13 mouse cellular contexts compared by ENCODE assay signal in genomic region chr6:52531366-52532143, GRCm38 (mm10).
DNase-seq lines count a peak whose midpoint lies in the region; ATAC-seq lines count a peak whose summit lies in the region.
"Had no signal": no experiment of that assay in that cellular context is flagged by ENCODE, and none has a peak within 500 bp of the region (broad histone marks: within the 10 kb centered on the region; RNA-seq: fewer than 3 reads in every experiment).

No protein-coding gene starts in this region.

- intact Hi-C loops in left cerebral cortex, postnatal 4 days (cut with DNase I), result no loop called here

- 0 out of 2 replicates have a peak, but pooled peaks cover under 1% of the 10 kb centered on the region for H3K36me3 ChIP-seq in heart, embryonic 11.5 days (ENCODE audit: control insufficient read depth, insufficient read depth, low read length)
- H3K36me3 ChIP-seq: liver, embryonic 13.5 days had no signal

- H3K4me1 ChIP-seq in heart, embryonic 11.5 days (ENCODE audit: control insufficient read depth, insufficient read depth, low read length), result no peaks in the 10 kb centered on the region
- H3K4me1 ChIP-seq: limb, embryonic 12.5 days; liver, embryonic 13.5 days had no signal

- H3K27ac ChIP-seq in heart, embryonic 11.5 days (ENCODE audit: low read depth, low read length), result no peak overlapping the region
- H3K27ac ChIP-seq: hindbrain, embryonic 14.5 days; limb, embryonic 12.5 days; liver, embryonic 13.5 days had no signal

- no peak overlapping the region for H3K4me3 ChIP-seq in heart, embryonic 11.5 days (ENCODE audit: low read depth, low read length)
- H3K4me3 ChIP-seq: limb, embryonic 12.5 days; liver, embryonic 13.5 days had no signal

- ATAC-seq in heart, embryonic 11.5 days (replicated peaks; ENCODE audit: insufficient number of reproducible peaks, low FRiP score, low TSS enrichment), result no peak

- 59% methylated on average over 19 of the region's 19 CpGs for WGBS in heart, embryonic 11.5 days (ENCODE audit: insufficient replicate concordance)

- H3K9me3 ChIP-seq in heart, embryonic 11.5 days (replicated peaks; ENCODE audit: control insufficient read depth, low read length), result no peaks in the 10 kb centered on the region
- H3K9me3 ChIP-seq: liver, embryonic 13.5 days had no signal

- H3K27me3 ChIP-seq in heart, embryonic 11.5 days (ENCODE audit: control insufficient read depth, insufficient read depth, low read length), result no peaks in the 10 kb centered on the region; the same call in 1 of the 2 replicates
- H3K27me3 ChIP-seq: liver, embryonic 13.5 days had no signal

- H3K4me2 ChIP-seq in heart, embryonic 11.5 days, result peak overlapping the region; percentile 29; the same call in 1 of the 2 replicates
- H3K4me2 ChIP-seq: hindbrain, embryonic 14.5 days; limb, embryonic 12.5 days; liver, embryonic 13.5 days had no signal

- DNase-seq in heart, adult 9 months (ENCODE audit: low spot score in 2 of 2), result no peak
- peak; percentile 29 to 32 for DNase-seq in left cerebral cortex, adult 18-20 months (ENCODE audit: low spot score in 2 of 2)
- DNase-seq in left cerebral cortex, postnatal 4 days, result no peak
- DNase-seq in gastrocnemius, postnatal 25 days, result peak; percentile 23
- peak; percentile 12 for DNase-seq in lung, postnatal 25 days (ENCODE audit: low spot score)
- no peak for DNase-seq in layer of hippocampus, adult 9-10 months (ENCODE audit: low spot score)
- DNase-seq: kidney, adult 9 months; kidney, postnatal 25 days; liver, embryonic 13.5 days; thymus, postnatal 14 days had no signal

- no peak overlapping the region for H3K9ac ChIP-seq in heart, embryonic 11.5 days (ENCODE audit: low read depth, low read length)
- H3K9ac ChIP-seq: hindbrain, embryonic 14.5 days; limb, embryonic 12.5 days; liver, embryonic 13.5 days had no signal

Comparison
In these comparisons a context has a peak if more than half of its experiments do, and no peak if none do; other contexts are left out.
1. DNase-seq: peak in left cerebral cortex, adult 18-20 months (2 of 2), gastrocnemius, postnatal 25 days (single experiment) and lung, postnatal 25 days (single experiment); none in heart, adult 9 months (0 of 2), left cerebral cortex, postnatal 4 days (single experiment) and layer of hippocampus, adult 9-10 months (single experiment).